Mouse (Mus musculus) embryonic stem cell, embryonic (primary cell): ENCODE data around the gene Mical3.

Experiments used
- CTCF ChIA-PET, 4 experiments: fragments of 300-600 bp in 2 of 4; fragments of 350-600 bp in 2 of 4; sonication (Branson Sonifier 250); formaldehyde crosslinking; loops; one replicate each; lab custom pipeline; 2022; ENCODE audit warnings: inconsistent platforms in 2 of 4; lab: Charles Lee
- POLR2A ChIA-PET, 4 experiments: fragments of 300-600 bp in 2 of 4; fragments of 350-600 bp in 2 of 4; sonication (Branson Sonifier 250); formaldehyde crosslinking; loops; one replicate each; lab custom pipeline; 2022; ENCODE audit warnings: antibody characterized with exemption in 4 of 4, inconsistent platforms in 1 of 4; lab: Charles Lee

The Mical3 gene

DNA sequence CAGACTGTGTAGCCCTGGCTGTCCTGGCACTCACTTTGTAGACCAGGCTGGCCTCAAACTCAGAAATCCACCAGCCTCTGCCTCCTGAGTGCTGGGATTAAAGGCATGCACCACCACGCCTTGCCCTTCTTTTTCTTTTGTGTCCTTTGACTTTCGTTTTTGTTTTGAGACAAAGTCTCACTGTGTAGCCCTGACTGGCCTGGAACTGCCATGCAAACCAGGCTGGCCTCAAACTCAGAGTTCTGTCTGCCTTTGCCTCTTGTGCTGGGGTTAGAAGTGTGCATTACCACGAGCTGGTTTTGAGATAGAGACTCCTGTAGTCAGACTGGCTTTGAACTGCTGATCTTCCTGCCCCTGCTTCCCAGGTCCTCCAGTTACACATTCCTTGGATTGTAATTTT, 3.5 kb upstream of the Mical3 start:
- ChIA-PET POLR2A (interaction anchor here in 2 of 4 experiments (1.0 to 1.5 kb wide), 4 partner anchors 24 to 112 kb away, joined by 3 to 4 read pairs (median 4); no protein-coding TSS in a partner anchor), CTCF (interaction anchor here in 1 of 4 experiments (0.5 kb wide), 1 partner anchor 1423 kb away, joined by 4 read pairs; no protein-coding TSS in a partner anchor)

DNA sequence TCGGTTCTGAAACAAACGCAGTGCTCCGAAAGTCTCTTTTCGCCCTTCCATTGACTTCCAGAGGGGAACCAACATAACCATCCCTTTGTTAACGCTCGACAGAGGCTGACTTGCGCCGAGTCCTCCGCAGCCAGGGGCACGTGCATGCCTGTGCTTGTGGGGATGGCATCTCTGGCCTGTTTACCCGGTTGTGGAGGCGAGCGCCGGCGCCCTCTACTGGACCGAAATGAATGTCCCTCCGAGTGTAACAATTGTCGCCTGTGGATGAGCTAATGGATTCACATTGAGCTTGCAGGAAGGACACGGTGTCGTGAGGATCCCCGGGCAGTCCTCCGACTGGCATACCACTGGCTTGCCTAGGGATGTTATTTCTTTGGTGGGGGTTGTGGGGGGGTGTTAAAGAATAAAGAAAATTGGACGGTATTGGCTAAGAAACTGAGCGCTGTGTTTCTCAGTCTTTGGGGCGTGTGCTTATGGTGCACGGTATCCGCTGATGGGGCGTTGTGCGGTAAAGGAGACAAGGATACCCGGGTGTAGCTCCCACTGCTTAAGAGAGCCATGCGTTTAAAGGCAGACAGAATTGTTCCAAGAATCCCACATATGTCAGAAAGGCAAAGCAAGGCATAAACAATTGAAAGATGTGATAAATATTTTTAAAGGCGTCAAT, 627 bp downstream of the Mical3 start:
- ChIA-PET POLR2A (interaction anchor here in 3 of 4 experiments (0.6 to 2.3 kb wide), 37 partner anchors 8 to 294 kb away, joined by 3 to 21 read pairs (median 4); partner anchors contain the start of genes Bcl2l13 (in 1 of the 3) and Pex26 (in 1 of the 3)), CTCF (interaction anchor here (0.5 to 2.8 kb wide), 70 partner anchors 8 to 1447 kb away, joined by 3 to 29 read pairs (median 4); partner anchors contain the start of genes Atp6v1e1 (in 1 of the 4) and Pex26 (in 1 of the 4))

DNA sequence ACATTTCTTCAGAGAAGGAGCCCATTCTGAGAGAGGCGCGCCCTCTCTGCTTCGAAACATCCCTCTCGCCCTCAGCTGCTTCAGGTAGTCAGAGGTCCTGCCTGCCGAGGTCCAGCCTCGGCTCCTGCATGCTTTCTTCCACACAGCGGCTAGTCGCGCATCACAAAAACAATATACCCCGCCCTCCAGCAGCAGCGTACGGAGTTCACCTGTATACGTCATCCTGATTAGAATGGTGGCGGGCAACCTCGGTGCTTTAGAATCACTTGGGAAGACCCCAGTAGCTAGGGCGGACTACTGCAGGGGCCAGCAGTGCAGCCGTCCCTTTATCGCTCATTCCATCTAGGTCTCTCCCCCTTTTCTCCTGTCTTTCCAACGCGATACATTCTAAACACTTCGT, 1.3 kb downstream of the Mical3 start:
- POLR2A ChIA-PET: interaction anchor here in 3 of 4 experiments (0.7 to 2.3 kb wide), 22 partner anchors 9 to 294 kb away, joined by 3 to 21 read pairs (median 4); partner anchors contain the start of genes Bcl2l13 (in 1 of the 3) and Pex26 (in 1 of the 3)
- CTCF ChIA-PET: interaction anchor here (0.6 to 2.8 kb wide), 30 partner anchors 8 to 403 kb away, joined by 3 to 29 read pairs (median 7); partner anchors contain the start of gene Pex26 (in 1 of the 4)

- ChIA-PET CTCF (interaction anchor here in 1 of 4 experiments (0.7 to 2.8 kb wide), 4 partner anchors 11 to 55 kb away, joined by 3 to 29 read pairs (median 18); partner anchors contain the start of gene Pex26), POLR2A (interaction anchor here in 3 of 4 experiments (0.7 to 2.9 kb wide), 6 partner anchors 10 to 307 kb away, joined by 3 to 8 read pairs (median 4); no protein-coding TSS in a partner anchor)
Observed at GRCm38 (mm10) chr6:121128736-121129135, 2.1 kb downstream of the Mical3 start.

DNA sequence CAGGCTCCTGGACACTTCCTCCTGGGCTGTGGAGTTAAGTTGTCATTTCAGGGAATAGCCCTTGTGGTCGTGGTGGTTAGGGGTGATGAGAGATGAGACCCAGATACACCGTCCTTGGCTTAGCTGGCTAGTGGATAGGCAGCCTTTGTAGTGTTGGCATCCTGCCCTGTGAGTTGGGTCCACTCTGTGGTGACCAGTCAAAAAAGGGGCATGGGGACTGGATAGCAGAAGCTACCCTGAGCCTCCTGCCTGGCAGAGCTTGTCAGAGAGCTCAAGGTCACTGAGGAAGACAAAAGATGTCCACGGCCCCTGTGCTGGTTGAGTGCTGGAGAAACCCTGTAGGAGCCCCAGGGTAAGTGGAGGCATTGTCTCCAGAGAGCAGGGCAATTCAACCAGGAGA, 3.1 kb downstream of the Mical3 start:
- ChIA-PET CTCF (interaction anchor here (0.7 to 1.8 kb wide), 4 partner anchors 11 to 414 kb away, joined by 4 to 8 read pairs (median 4); no protein-coding TSS in a partner anchor), POLR2A (interaction anchor here in 3 of 4 experiments (0.7 to 2.9 kb wide), 8 partner anchors 8 to 306 kb away, joined by 3 to 8 read pairs (median 4); no protein-coding TSS in a partner anchor)

GRCm38 (mm10) chr6:121126202-121126601, 4.6 kb downstream of the Mical3 start:
- POLR2A ChIA-PET: interaction anchor here in 2 of 4 experiments (1.1 to 2.9 kb wide), 4 partner anchors 11 to 16 kb away, joined by 3 to 8 read pairs (median 4); no protein-coding TSS in a partner anchor

DNA sequence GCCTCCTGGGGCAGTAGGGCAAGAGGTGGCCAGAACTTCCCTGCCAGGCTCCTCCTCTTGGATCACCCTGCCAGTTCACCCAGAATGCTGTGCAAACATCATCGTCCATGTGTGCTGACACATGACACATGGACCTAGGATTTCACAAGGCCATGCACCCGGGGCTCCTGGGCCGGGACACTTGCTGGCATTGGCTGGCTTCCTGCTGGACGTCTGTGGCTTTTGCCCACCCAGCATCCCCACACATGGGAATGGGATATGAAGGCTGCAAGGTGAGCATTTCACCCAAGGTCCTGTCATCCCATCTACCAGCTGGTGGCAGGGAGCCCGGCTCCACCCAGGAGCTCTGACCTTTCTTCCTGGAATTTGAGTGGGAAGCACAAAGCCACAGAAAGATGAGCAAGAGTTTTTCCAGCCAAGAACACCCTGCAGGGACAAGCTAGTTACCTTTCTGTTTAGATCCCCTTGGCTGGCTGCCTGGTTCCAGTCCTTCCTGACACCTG, 8.0 kb downstream of the Mical3 start:
- ChIA-PET CTCF (interaction anchor here in 3 of 4 experiments (0.7 to 0.9 kb wide), 3 partner anchors 37 to 225 kb away, joined by 3 to 4 read pairs (median 3); no protein-coding TSS in a partner anchor), POLR2A (interaction anchor here in 3 of 4 experiments (0.7 to 1.2 kb wide), 3 partner anchors 11 to 204 kb away, joined by 3 to 4 read pairs (median 4); no protein-coding TSS in a partner anchor)

More at GRCm38 (mm10) chr6:121126202-121126601, 4.6 kb downstream of the Mical3 start:
- CTCF ChIA-PET: interaction anchor here in 3 of 4 experiments (0.6 to 1.8 kb wide), 6 partner anchors 9 to 149 kb away, joined by 3 to 8 read pairs (median 4); no protein-coding TSS in a partner anchor

GRCm38 (mm10) chr6:121120776-121121175, 10.0 kb downstream of the Mical3 start:
- CTCF ChIA-PET: interaction anchor here in 1 of 4 experiments (2.0 kb wide), 1 partner anchor 9 kb away, joined by 6 read pairs; the partner anchor contains the start of gene Mical3

DNA sequence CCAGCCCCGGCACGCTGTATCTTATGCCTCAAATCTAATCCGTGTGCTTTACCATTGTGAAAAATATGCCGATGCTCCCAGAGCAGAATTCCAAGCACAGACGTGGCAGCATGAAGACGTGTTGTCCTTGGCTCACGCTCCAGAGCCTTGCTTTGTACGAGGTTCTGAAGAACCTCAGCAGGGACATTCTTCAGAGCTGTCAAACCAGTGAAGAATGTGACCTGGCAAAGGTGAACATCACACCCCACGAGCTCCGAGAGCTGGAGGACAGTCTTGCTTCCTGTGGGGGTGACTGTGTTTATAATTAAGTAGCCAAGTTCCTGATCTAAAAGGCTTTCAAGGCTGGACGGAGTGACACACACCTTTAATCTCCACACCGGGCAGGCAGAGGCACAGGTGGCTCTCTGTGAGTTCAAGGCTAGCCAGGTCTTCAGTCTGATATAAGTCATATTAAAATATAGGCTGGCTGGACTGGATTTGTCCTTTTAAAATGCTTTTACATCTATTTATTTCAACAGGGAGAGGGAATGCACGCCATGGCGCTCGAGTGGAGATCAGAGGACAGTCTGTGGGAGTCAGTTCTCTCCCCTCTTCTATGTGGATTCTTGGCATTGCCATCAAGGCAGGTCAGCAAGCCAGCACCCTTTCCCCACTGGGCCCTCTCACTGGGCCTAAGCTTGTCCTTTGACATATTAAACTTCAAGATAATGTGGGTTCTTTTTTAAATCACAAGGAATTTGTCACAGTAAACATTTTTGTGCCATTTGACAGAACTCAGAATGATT, 12.6 kb downstream of the Mical3 start:
- CTCF ChIA-PET: interaction anchor here in 3 of 4 experiments (0.6 to 2.4 kb wide), 9 partner anchors 9 to 215 kb away, joined by 3 to 20 read pairs (median 8); partner anchors contain the start of gene Mical3 (in 2 of the 3)
- POLR2A ChIA-PET: interaction anchor here in 1 of 4 experiments (1.3 kb wide), 1 partner anchor 11 kb away, joined by 4 read pairs; no protein-coding TSS in a partner anchor

More at GRCm38 (mm10) chr6:121120776-121121175, 10.0 kb downstream of the Mical3 start:
- POLR2A ChIA-PET: interaction anchor here in 3 of 4 experiments (0.6 to 1.0 kb wide), 3 partner anchors 10 to 301 kb away, joined by 3 to 5 read pairs (median 5); no protein-coding TSS in a partner anchor

GRCm38 (mm10) chr6:121117142-121117541, 13.7 kb downstream of the Mical3 start:
- CTCF ChIA-PET: interaction anchor here (0.5 to 2.4 kb wide), 39 partner anchors 9 to 579 kb away, joined by 3 to 20 read pairs (median 4); partner anchors contain the start of gene Mical3 (in 3 of the 4)
- POLR2A ChIA-PET: interaction anchor here in 3 of 4 experiments (0.6 to 1.3 kb wide), 9 partner anchors 20 to 147 kb away, joined by 3 to 7 read pairs (median 3); no protein-coding TSS in a partner anchor

GRCm38 (mm10) chr6:121116434-121116833, 14.4 kb downstream of the Mical3 start:
- POLR2A ChIA-PET: interaction anchor here in 3 of 4 experiments (0.6 to 1.3 kb wide), 9 partner anchors 52 to 211 kb away, joined by 3 to 7 read pairs (median 3); no protein-coding TSS in a partner anchor
- CTCF ChIA-PET: interaction anchor here (0.5 to 2.4 kb wide), 36 partner anchors 10 to 578 kb away, joined by 3 to 20 read pairs (median 4); partner anchors contain the start of gene Mical3 (in 3 of the 4)

GRCm38 (mm10) chr6:121111448-121112055, 19.2 kb downstream of the Mical3 start:
- CTCF ChIA-PET: interaction anchor here in 3 of 4 experiments (0.7 to 3.7 kb wide), 7 partner anchors 18 to 213 kb away, joined by 3 to 25 read pairs (median 7); partner anchors contain the start of gene Mical3 (in 2 of the 3)
- POLR2A ChIA-PET: interaction anchor here in 3 of 4 experiments (0.6 to 3.5 kb wide), 46 partner anchors 9 to 749 kb away, joined by 3 to 23 read pairs (median 6); partner anchors contain the start of genes Mical3 (in 2 of the 3) and Atp6v1e1 (in 1 of the 3)

GRCm38 (mm10) chr6:121109998-121110603, 20.7 kb downstream of the Mical3 start:
- POLR2A ChIA-PET: interaction anchor here (0.6 to 3.5 kb wide), 72 partner anchors 8 to 589 kb away, joined by 3 to 23 read pairs (median 4); partner anchors contain the start of genes Mical3 (in 2 of the 4), Pex26 (in 2 of the 4) and Tuba8 (in 1 of the 4)
- CTCF ChIA-PET: interaction anchor here (0.6 to 3.7 kb wide), 11 partner anchors 20 to 629 kb away, joined by 3 to 25 read pairs (median 3); partner anchors contain the start of gene Mical3 (in 3 of the 4)

- CTCF ChIA-PET: interaction anchor here (0.5 to 3.7 kb wide), 6 partner anchors 20 to 206 kb away, joined by 3 to 25 read pairs (median 6); partner anchors contain the start of gene Mical3 (in 2 of the 4)
- POLR2A ChIA-PET: interaction anchor here in 3 of 4 experiments (0.6 to 3.5 kb wide), 36 partner anchors 7 to 212 kb away, joined by 3 to 23 read pairs (median 5); partner anchors contain the start of genes Mical3 (in 2 of the 3) and Pex26 (in 1 of the 3)
Observed at GRCm38 (mm10) chr6:121109181-121109981, 21.4 kb downstream of the Mical3 start.
